In genomic region chr2:132880844-132881645, GRCm38 (mm10) we compare ENCODE assay signal across 7 mouse cellular contexts. TPM values are rescaled to one million over a fixed set of nuclear protein-coding genes. Genes with fewer than 3 reads are reported as not detected.
DNase-seq lines count a peak whose midpoint lies in the region; ATAC-seq and TF ChIP-seq lines count a peak whose summit lies in the region.

Gene Lrrn4 (minus strand): TSS chr2:132880891.

- H3K4me1 ChIP-seq in forebrain, embryonic 10.5 days = peaks cover 31% of the 10 kb centered on the region
- peaks cover 9% of the 10 kb centered on the region for H3K4me1 ChIP-seq in liver, embryonic 11.5 days (replicated peaks; ENCODE audit: control insufficient read depth, insufficient read depth, low read length)
- peaks cover 6% of the 10 kb centered on the region; the same call in 1 of the 2 replicates for H3K4me1 ChIP-seq in stomach, postnatal 0 days (replicated peaks; ENCODE audit: control insufficient read depth, insufficient read depth)

- H3K9me3 ChIP-seq in forebrain, embryonic 10.5 days = no peaks in the 10 kb centered on the region
- no peaks in the 10 kb centered on the region for H3K9me3 ChIP-seq in liver, embryonic 11.5 days (ENCODE audit: control insufficient read depth, low read length)
- H3K9me3 ChIP-seq in stomach, postnatal 0 days (ENCODE audit: control insufficient read depth, low read length) = no peaks in the 10 kb centered on the region

- H3K27ac ChIP-seq in forebrain, embryonic 10.5 days = peak within 1 kb of the TSS; percentile 63; the same call in 1 of the 2 replicates
- H3K27ac ChIP-seq in liver, embryonic 11.5 days (ENCODE audit: low read depth, low read length) = no peak within 1 kb of the TSS
- H3K27ac ChIP-seq in stomach, postnatal 0 days (replicated peaks) = no peak within 1 kb of the TSS

- no peak for TF ChIP-seq CTCF in stomach, postnatal 0 days (IDR thresholded peaks at IDR 0.05; ENCODE audit: low read depth)

- 3% methylated on average over 12 of the region's 12 CpGs for WGBS in forebrain, embryonic 10.5 days
- WGBS in liver, embryonic 11.5 days = 9% methylated on average over 12 of the region's 12 CpGs
- 21% methylated on average over 12 of the region's 12 CpGs for WGBS in stomach, postnatal 0 days

- H3K9ac ChIP-seq in liver, embryonic 11.5 days (ENCODE audit: low read depth, low read length) = no peak within 1 kb of the TSS
- no peak within 1 kb of the TSS for H3K9ac ChIP-seq in stomach, postnatal 0 days (ENCODE audit: low read length)

- peak within 1 kb of the TSS; percentile 85 for H3K4me2 ChIP-seq in liver, embryonic 11.5 days
- peak within 1 kb of the TSS; percentile 85 for H3K4me2 ChIP-seq in stomach, postnatal 0 days (replicated peaks; ENCODE audit: low read depth)

- peak; percentile 17 for DNase-seq in retina, embryonic 14.5 days (ENCODE audit: low spot score)
- no peak for DNase-seq in retina, postnatal 1 day
- DNase-seq in forebrain, embryonic 10.5 days (ENCODE audit: extremely low spot score, low spot score) = peak; percentile 30
- no peak for DNase-seq in liver, embryonic 11.5 days (ENCODE audit: low spot score)
- no peak for DNase-seq in stomach, postnatal 0 days (ENCODE audit: low spot score)
- no peak for DNase-seq in left cerebral cortex, adult 11 months (ENCODE audit: low spot score)
- DNase-seq in urinary bladder, postnatal 36 days (ENCODE audit: low spot score in 2 of 2) = no peak

- peak within 1 kb of the TSS; percentile 66 for H3K4me3 ChIP-seq in forebrain, embryonic 10.5 days
- peak within 1 kb of the TSS; percentile 49 for H3K4me3 ChIP-seq in liver, embryonic 11.5 days (ENCODE audit: low read depth, low read length)
- peak within 1 kb of the TSS; percentile 43; the same call in 1 of the 2 replicates for H3K4me3 ChIP-seq in stomach, postnatal 0 days (ENCODE audit: low read depth, low read length)

- no peak for ATAC-seq in liver, embryonic 11.5 days (replicated peaks; ENCODE audit: low FRiP score)
- ATAC-seq in stomach, postnatal 0 days (ENCODE audit: low FRiP score, low TSS enrichment) = no peak

- no peaks in the 10 kb centered on the region for H3K36me3 ChIP-seq in forebrain, embryonic 10.5 days (replicated peaks)
- H3K36me3 ChIP-seq in liver, embryonic 11.5 days (ENCODE audit: control insufficient read depth, insufficient read depth, low read length) = no peaks in the 10 kb centered on the region
- no peaks in the 10 kb centered on the region for H3K36me3 ChIP-seq in stomach, postnatal 0 days (ENCODE audit: control insufficient read depth, insufficient read depth, low read length)

- no peak for TF ChIP-seq EP300 in stomach, postnatal 0 days (optimal IDR thresholded peaks at IDR 0.05)

- peaks cover 55% of the 10 kb centered on the region for H3K27me3 ChIP-seq in forebrain, embryonic 10.5 days (ENCODE audit: poor library complexity, severe bottlenecking)
- peaks cover 43% of the 10 kb centered on the region for H3K27me3 ChIP-seq in liver, embryonic 11.5 days (replicated peaks; ENCODE audit: control insufficient read depth, insufficient read depth, low read length)
- peaks cover 11% of the 10 kb centered on the region; the same call in 1 of the 2 replicates for H3K27me3 ChIP-seq in stomach, postnatal 0 days (ENCODE audit: control insufficient read depth, insufficient read depth, low read length)

RNA-seq across cellular contexts. Expression of gene Lrrn4, which starts in this region (rescaled TPM):
- 0.62 and 0.70 TPM in 2 replicates for polyA plus RNA-seq in forebrain, embryonic 10.5 days (2016; fragmentation: Nextera tagmentation; extraction: Ambion mirVana)
- 3.2 and 3.9 TPM in 2 replicates for polyA plus RNA-seq in liver, embryonic 11.5 days (2014; fragmentation: Nextera tagmentation; extraction: Ambion mirVana)
- 5.9 and 8.5 TPM in 2 replicates for polyA plus RNA-seq in stomach, postnatal 0 days (2015; fragmentation: Nextera tagmentation; extraction: Ambion mirVana)

Comparison
In these comparisons a context has a peak if more than half of its experiments do, and no peak if none do; other contexts are left out.
1. Peak in DNase-seq, H3K4me3 ChIP-seq and H3K27ac ChIP-seq in forebrain, embryonic 10.5 days; RNA of the gene not detected or under 1 TPM.